Comparison of ENCODE assay signal across 9 mouse cellular contexts in the genomic region with DNA sequence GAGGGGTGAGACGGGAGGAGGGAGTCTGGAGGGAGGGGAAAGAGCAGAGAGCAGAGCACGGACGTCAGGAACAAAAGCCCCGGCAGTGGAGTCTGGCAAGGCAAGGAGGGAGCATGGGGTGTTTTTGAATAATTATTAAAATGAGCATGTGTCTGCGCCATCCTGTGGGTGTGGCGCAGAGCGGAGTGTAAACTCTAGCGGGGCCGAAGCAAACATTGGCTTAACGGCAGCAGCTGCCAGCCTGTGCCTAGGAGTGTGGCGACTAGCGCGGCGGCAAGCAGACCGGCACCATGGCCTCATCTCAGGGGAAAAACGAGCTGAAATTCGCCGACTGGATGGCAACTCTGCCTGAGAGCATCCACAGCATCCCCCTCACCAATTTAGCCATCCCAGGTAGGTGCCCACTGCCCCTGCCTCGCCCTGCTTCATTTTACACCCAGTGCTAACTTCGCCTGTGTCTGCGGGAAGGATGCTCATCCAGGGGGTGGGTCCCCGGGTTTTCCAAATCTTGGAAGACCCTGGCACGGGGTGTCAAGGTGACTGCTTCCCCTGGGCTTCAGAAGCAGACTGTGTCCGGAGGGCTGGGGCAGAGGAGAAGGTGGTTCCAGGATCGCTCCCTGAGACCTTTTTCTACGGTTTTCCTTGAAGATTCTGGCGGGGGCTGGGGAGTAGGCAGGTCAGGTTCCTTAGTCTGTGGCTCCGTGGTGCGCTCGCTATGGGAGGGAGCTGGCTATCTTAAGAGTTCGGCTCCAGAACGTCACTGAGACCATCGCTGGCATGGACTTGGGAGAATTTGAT. TPM values are rescaled to one million over a fixed set of nuclear protein-coding genes. Genes with fewer than 3 reads are reported as not detected.
DNase-seq lines count a peak whose midpoint lies in the region; ATAC-seq lines count a peak whose summit lies in the region.
"Had no signal": no experiment of that assay in that cellular context is flagged by ENCODE, and none has a peak within 500 bp of the region (broad histone marks: within the 10 kb centered on the region; RNA-seq: fewer than 3 reads in every experiment).

A gene (plus strand): TSS at position 69 of the 798 bp plus-strand sequence.

- H3K9me3 ChIP-seq in hindbrain, embryonic 12.5 days (replicated peaks): no peaks in the 10 kb centered on the region
- 0 out of 2 replicates have a peak, but pooled peaks cover 2% of the 10 kb centered on the region for H3K9me3 ChIP-seq in midbrain, embryonic 11.5 days (ENCODE audit: control insufficient read depth, low read length)

- peak; percentile 95 for ATAC-seq in hindbrain, embryonic 12.5 days (ENCODE audit: low FRiP score)
- peak; percentile 97 for ATAC-seq in midbrain, embryonic 11.5 days (ENCODE audit: low FRiP score)

- peak; percentile 1 for DNase-seq in ovary, adult 18-20 months (ENCODE audit: low spot score)
- no peak for DNase-seq in ovary, postnatal 14 days (ENCODE audit: low spot score)
- peak; percentile 80 for DNase-seq in embryo, embryonic 11 days
- peak; percentile 15 for DNase-seq in layer of hippocampus, adult 9-11 months
- peak; percentile 94 for DNase-seq in midbrain, embryonic 11.5 days (ENCODE audit: low spot score, missing footprints)
- DNase-seq in yolk sac, embryonic 10.5 days (ENCODE audit: low spot score): peak; percentile 3
- DNase-seq in adipocyte (ENCODE audit: low spot score): no peak

- WGBS in hindbrain, embryonic 12.5 days: under 1% methylated on average over 33 of the region's 33 CpGs
- WGBS in midbrain, embryonic 11.5 days: under 1% methylated on average over 33 of the region's 33 CpGs

- H3K4me2 ChIP-seq in hindbrain, embryonic 12.5 days (replicated peaks): peak within 1 kb of the TSS; percentile 84
- H3K4me2 ChIP-seq in midbrain, embryonic 11.5 days: peak within 1 kb of the TSS; percentile 93

- peak within 1 kb of the TSS; percentile 67 for H3K9ac ChIP-seq in hindbrain, embryonic 12.5 days
- peak within 1 kb of the TSS; percentile 72 for H3K9ac ChIP-seq in midbrain, embryonic 11.5 days (ENCODE audit: low read length)

- H3K27me3 ChIP-seq in hindbrain, embryonic 12.5 days: no peaks in the 10 kb centered on the region
- no peaks in the 10 kb centered on the region for H3K27me3 ChIP-seq in midbrain, embryonic 11.5 days (ENCODE audit: control insufficient read depth, insufficient read depth, low read length)

- peak within 1 kb of the TSS; percentile 23; the same call in 1 of the 2 replicates for H3K27ac ChIP-seq in hindbrain, embryonic 12.5 days
- no peak within 1 kb of the TSS for H3K27ac ChIP-seq in midbrain, embryonic 11.5 days (ENCODE audit: low read depth, low read length)
- H3K27ac ChIP-seq: macrophage had no signal

- peaks cover 10% of the 10 kb centered on the region for H3K4me1 ChIP-seq in hindbrain, embryonic 12.5 days
- H3K4me1 ChIP-seq in midbrain, embryonic 11.5 days (ENCODE audit: control insufficient read depth, insufficient read depth, low read length): peaks cover 4% of the 10 kb centered on the region; the same call in 1 of the 2 replicates

- H3K4me3 ChIP-seq in hindbrain, embryonic 12.5 days: peak within 1 kb of the TSS; percentile 58
- H3K4me3 ChIP-seq in midbrain, embryonic 11.5 days (ENCODE audit: low read depth, low read length): peak within 1 kb of the TSS; percentile 52

- H3K36me3 ChIP-seq in hindbrain, embryonic 12.5 days: no peaks in the 10 kb centered on the region
- H3K36me3 ChIP-seq in midbrain, embryonic 11.5 days (ENCODE audit: control insufficient read depth, insufficient read depth, low read length): no peaks in the 10 kb centered on the region

RNA-seq across cellular contexts. Expression of the gene that starts here (rescaled TPM):
- polyA plus RNA-seq in hindbrain, embryonic 12.5 days (2016; fragmentation: Nextera tagmentation; extraction: Ambion mirVana): 26.2 and 26.4 TPM in 2 replicates
- 16.6 and 19.8 TPM in 2 replicates for polyA plus RNA-seq in midbrain, embryonic 11.5 days (2014; fragmentation: Nextera tagmentation; extraction: Ambion mirVana)
- polyA plus RNA-seq: macrophage had no signal

Comparison
In these comparisons a context has a peak if more than half of its experiments do, and no peak if none do; other contexts are left out.
1. DNase-seq: peak in ovary, adult 18-20 months (single experiment), embryo, embryonic 11 days (single experiment), layer of hippocampus, adult 9-11 months (single experiment), midbrain, embryonic 11.5 days (single experiment) and yolk sac, embryonic 10.5 days (single experiment); none in ovary, postnatal 14 days (single experiment) and adipocyte (single experiment).